ENCODE assay signal across 9 mouse cellular contexts in genomic region chr2:131176491-131176890, GRCm38 (mm10). TPM values are rescaled to one million over a fixed set of nuclear protein-coding genes. Genes with fewer than 3 reads are reported as not detected.
DNase-seq lines count a peak whose midpoint lies in the region; ATAC-seq lines count a peak whose summit lies in the region.
"Had no signal": no experiment of that assay in that cellular context is flagged by ENCODE, and none has a peak within 500 bp of the region (broad histone marks: within the 10 kb centered on the region; RNA-seq: fewer than 3 reads in every experiment).

No protein-coding gene starts in this region.

- no peaks in the 10 kb centered on the region for H3K9me3 ChIP-seq in forebrain, embryonic 11.5 days (ENCODE audit: control insufficient read depth, low read length)
- no peaks in the 10 kb centered on the region for H3K9me3 ChIP-seq in forebrain, embryonic 16.5 days (ENCODE audit: control insufficient read depth, low read length)
- no peaks in the 10 kb centered on the region for H3K9me3 ChIP-seq in embryonic facial prominence, embryonic 10.5 days
- no peaks in the 10 kb centered on the region for H3K9me3 ChIP-seq in kidney, embryonic 15.5 days (replicated peaks)
- no peaks in the 10 kb centered on the region for H3K9me3 ChIP-seq in midbrain, embryonic 13.5 days

- no peak for DNase-seq in forebrain, embryonic 11.5 days (ENCODE audit: low spot score)
- no peak for DNase-seq in embryonic facial prominence, embryonic 10.5 days (ENCODE audit: low spot score)
- DNase-seq in natural killer cell, adult 2 months (ENCODE audit: low spot score in 2 of 2), result no peak
- no peak for DNase-seq in left cerebral cortex, postnatal 10 days (ENCODE audit: extremely low spot score in 1 of 2, low spot score in 2 of 2)
- DNase-seq: heart, postnatal 14 days had no signal

- 74% methylated on average over 5 of the region's 5 CpGs for WGBS in forebrain, embryonic 11.5 days
- WGBS in forebrain, embryonic 16.5 days, result 67% methylated on average over 5 of the region's 5 CpGs
- WGBS in embryonic facial prominence, embryonic 10.5 days, result 70% methylated on average over 5 of the region's 5 CpGs
- 58% methylated on average over 5 of the region's 5 CpGs for WGBS in kidney, embryonic 15.5 days
- 69% methylated on average over 5 of the region's 5 CpGs for WGBS in midbrain, embryonic 13.5 days

- H3K4me1 ChIP-seq in forebrain, embryonic 11.5 days (replicated peaks; ENCODE audit: control insufficient read depth, insufficient read depth, low read length), result peaks cover 20% of the 10 kb centered on the region
- peaks cover 38% of the 10 kb centered on the region for H3K4me1 ChIP-seq in forebrain, embryonic 16.5 days (replicated peaks; ENCODE audit: control insufficient read depth, insufficient read depth, low read length)
- H3K4me1 ChIP-seq in embryonic facial prominence, embryonic 10.5 days, result peaks cover 61% of the 10 kb centered on the region
- peaks cover 60% of the 10 kb centered on the region for H3K4me1 ChIP-seq in kidney, embryonic 15.5 days
- peaks cover 67% of the 10 kb centered on the region for H3K4me1 ChIP-seq in midbrain, embryonic 13.5 days (replicated peaks)

- no peaks in the 10 kb centered on the region; the same call in 1 of the 2 replicates for H3K36me3 ChIP-seq in forebrain, embryonic 11.5 days (ENCODE audit: control insufficient read depth, insufficient read depth, low read length)
- 0 out of 2 replicates have a peak, but pooled peaks cover 2% of the 10 kb centered on the region for H3K36me3 ChIP-seq in forebrain, embryonic 16.5 days (ENCODE audit: control insufficient read depth, insufficient read depth)
- H3K36me3 ChIP-seq in embryonic facial prominence, embryonic 10.5 days (replicated peaks), result peaks cover 31% of the 10 kb centered on the region
- 0 out of 2 replicates have a peak, but pooled peaks cover 10% of the 10 kb centered on the region for H3K36me3 ChIP-seq in kidney, embryonic 15.5 days
- H3K36me3 ChIP-seq in midbrain, embryonic 13.5 days, result peaks cover 12% of the 10 kb centered on the region

- no peak for ATAC-seq in forebrain, embryonic 11.5 days (replicated peaks; ENCODE audit: low FRiP score)
- no peak for ATAC-seq in forebrain, embryonic 16.5 days
- ATAC-seq in kidney, embryonic 15.5 days (replicated peaks; ENCODE audit: low FRiP score), result peak; percentile 15; the same call in 1 of the 2 replicates
- ATAC-seq in midbrain, embryonic 13.5 days, result no peak
- ATAC-seq in megakaryocyte, adult 5-6 weeks (ENCODE audit: poor library complexity, severe bottlenecking), result no peak

- peaks cover 16% of the 10 kb centered on the region for H3K27me3 ChIP-seq in forebrain, embryonic 11.5 days (ENCODE audit: control insufficient read depth, insufficient read depth, low read length)
- peaks cover 10% of the 10 kb centered on the region for H3K27me3 ChIP-seq in forebrain, embryonic 16.5 days (replicated peaks; ENCODE audit: control insufficient read depth, insufficient read depth, low read length)
- H3K27me3 ChIP-seq in embryonic facial prominence, embryonic 10.5 days (replicated peaks; ENCODE audit: low read depth, poor library complexity, severe bottlenecking), result peaks cover 31% of the 10 kb centered on the region
- peaks cover 28% of the 10 kb centered on the region for H3K27me3 ChIP-seq in kidney, embryonic 15.5 days
- H3K27me3 ChIP-seq in midbrain, embryonic 13.5 days, result peaks cover 22% of the 10 kb centered on the region

- H3K4me3 ChIP-seq in forebrain, embryonic 11.5 days (ENCODE audit: low read depth, low read length), result no peak overlapping the region
- no peak overlapping the region for H3K4me3 ChIP-seq in forebrain, embryonic 16.5 days (replicated peaks; ENCODE audit: low read length)
- peak overlapping the region; percentile 88; the same call in 1 of the 2 replicates for H3K4me3 ChIP-seq in embryonic facial prominence, embryonic 10.5 days
- H3K4me3 ChIP-seq in kidney, embryonic 15.5 days (replicated peaks), result peak overlapping the region; percentile 5; the same call in 1 of the 2 replicates
- H3K4me3 ChIP-seq in midbrain, embryonic 13.5 days (replicated peaks), result peak overlapping the region; percentile 88; the same call in 1 of the 2 replicates

- peak overlapping the region; percentile 3; the same call in 1 of the 2 replicates for H3K4me2 ChIP-seq in forebrain, embryonic 11.5 days (ENCODE audit: low read depth, low read length, severe bottlenecking)
- no peak overlapping the region for H3K4me2 ChIP-seq in forebrain, embryonic 16.5 days (ENCODE audit: low read length)
- H3K4me2 ChIP-seq in kidney, embryonic 15.5 days, result peak overlapping the region; percentile 92
- peak overlapping the region; percentile 98 for H3K4me2 ChIP-seq in midbrain, embryonic 13.5 days (replicated peaks)

- intact Hi-C loops in left cerebral cortex, postnatal 10 days (cut with DNase I), result loop anchor here (5.0 kb wide), 1 partner anchor 86 kb away; the partner anchor contains the start of gene Pank2

- H3K9ac ChIP-seq in forebrain, embryonic 11.5 days (ENCODE audit: low read length), result 0 out of 2 replicates have a peak overlapping the region, but pooled peaks have one; percentile 13
- H3K9ac ChIP-seq in forebrain, embryonic 16.5 days (replicated peaks; ENCODE audit: low read depth, low read length), result no peak overlapping the region
- no peak overlapping the region; the same call in 1 of the 2 replicates for H3K9ac ChIP-seq in kidney, embryonic 15.5 days
- peak overlapping the region; percentile 97; the same call in 1 of the 2 replicates for H3K9ac ChIP-seq in midbrain, embryonic 13.5 days (replicated peaks)

- no peak overlapping the region for H3K27ac ChIP-seq in forebrain, embryonic 11.5 days (ENCODE audit: low read depth, low read length)
- no peak overlapping the region for H3K27ac ChIP-seq in forebrain, embryonic 16.5 days (ENCODE audit: low read length)
- H3K27ac ChIP-seq in embryonic facial prominence, embryonic 10.5 days (replicated peaks), result no peak overlapping the region; the same call in 1 of the 2 replicates
- peak overlapping the region; percentile 76 for H3K27ac ChIP-seq in kidney, embryonic 15.5 days
- H3K27ac ChIP-seq in midbrain, embryonic 13.5 days, result no peak overlapping the region

RNA-seq across cellular contexts. Expression of gene Cenpb, which starts 3.4 kb away (rescaled TPM):
- 12.3 and 13.7 TPM in 2 replicates for polyA plus RNA-seq in forebrain, embryonic 11.5 days (2014; fragmentation: Nextera tagmentation; extraction: Ambion mirVana)
- polyA plus RNA-seq in forebrain, embryonic 16.5 days (2015; fragmentation: Nextera tagmentation; extraction: Ambion mirVana), result 16.0 and 16.9 TPM in 2 replicates
- polyA plus RNA-seq in embryonic facial prominence, embryonic 10.5 days (2016; fragmentation: Nextera tagmentation; extraction: Ambion mirVana), result 7.4 and 7.6 TPM in 2 replicates
- polyA plus RNA-seq in kidney, embryonic 15.5 days (2015; fragmentation: Nextera tagmentation; extraction: Ambion mirVana), result 10.6 and 10.8 TPM in 2 replicates
- polyA plus RNA-seq in midbrain, embryonic 13.5 days (2015; fragmentation: Nextera tagmentation; extraction: Ambion mirVana), result 13.3 and 15.0 TPM in 2 replicates
- 7.7 and 8.7 TPM in 2 replicates for total RNA-seq in megakaryocyte, adult 5-6 weeks (2015)
- total RNA-seq in megakaryocyte, adult 5-6 weeks (2017), result 15.6 and 16.8 TPM in 2 replicates
- total RNA-seq in left cerebral cortex, postnatal 10 days (2021), result 10 to 100 TPM; 93.6 to 97.1 TPM

RNA-seq across cellular contexts. Expression of gene Cdc25b, which starts 10.3 kb away (rescaled TPM):
- polyA plus RNA-seq in forebrain, embryonic 11.5 days (2014; fragmentation: Nextera tagmentation; extraction: Ambion mirVana), result 92.2 and 93.0 TPM in 2 replicates
- polyA plus RNA-seq in forebrain, embryonic 16.5 days (2015; fragmentation: Nextera tagmentation; extraction: Ambion mirVana), result 33.6 and 35.9 TPM in 2 replicates
- 50.0 and 52.6 TPM in 2 replicates for polyA plus RNA-seq in embryonic facial prominence, embryonic 10.5 days (2016; fragmentation: Nextera tagmentation; extraction: Ambion mirVana)
- polyA plus RNA-seq in kidney, embryonic 15.5 days (2015; fragmentation: Nextera tagmentation; extraction: Ambion mirVana), result 62.1 and 71.5 TPM in 2 replicates
- 50.6 and 59.3 TPM in 2 replicates for polyA plus RNA-seq in midbrain, embryonic 13.5 days (2015; fragmentation: Nextera tagmentation; extraction: Ambion mirVana)
- 21.5 and 25.5 TPM in 2 replicates for total RNA-seq in megakaryocyte, adult 5-6 weeks (2015)
- total RNA-seq in megakaryocyte, adult 5-6 weeks (2017), result 29.1 and 35.0 TPM in 2 replicates
- total RNA-seq in left cerebral cortex, postnatal 10 days (2021), result 10 to 100 TPM; 17.0 to 17.2 TPM

RNA-seq across cellular contexts. Expression of gene Spef1, which starts 10.6 kb away (rescaled TPM):
- 9.3 and 10.3 TPM in 2 replicates for polyA plus RNA-seq in forebrain, embryonic 11.5 days (2014; fragmentation: Nextera tagmentation; extraction: Ambion mirVana)
- polyA plus RNA-seq in forebrain, embryonic 16.5 days (2015; fragmentation: Nextera tagmentation; extraction: Ambion mirVana), result 11.3 and 12.6 TPM in 2 replicates
- polyA plus RNA-seq in embryonic facial prominence, embryonic 10.5 days (2016; fragmentation: Nextera tagmentation; extraction: Ambion mirVana), result 3.2 TPM in 2 replicates
- polyA plus RNA-seq in kidney, embryonic 15.5 days (2015; fragmentation: Nextera tagmentation; extraction: Ambion mirVana), result 3.2 and 3.6 TPM in 2 replicates
- polyA plus RNA-seq in midbrain, embryonic 13.5 days (2015; fragmentation: Nextera tagmentation; extraction: Ambion mirVana), result 10.8 and 11.5 TPM in 2 replicates
- total RNA-seq in megakaryocyte, adult 5-6 weeks (2015), result 1.5 and 1.8 TPM in 2 replicates
- total RNA-seq in megakaryocyte, adult 5-6 weeks (2017), result 2.4 and 3.3 TPM in 2 replicates
- 10 to 100 TPM; 17.4 to 18.6 TPM for total RNA-seq in left cerebral cortex, postnatal 10 days (2021)

RNA-seq across cellular contexts. Expression of gene 1700037H04Rik, which starts 16.6 kb away (rescaled TPM):
- 122 and 132 TPM in 2 replicates for polyA plus RNA-seq in forebrain, embryonic 11.5 days (2014; fragmentation: Nextera tagmentation; extraction: Ambion mirVana)
- 87.5 and 97.1 TPM in 2 replicates for polyA plus RNA-seq in forebrain, embryonic 16.5 days (2015; fragmentation: Nextera tagmentation; extraction: Ambion mirVana)
- polyA plus RNA-seq in embryonic facial prominence, embryonic 10.5 days (2016; fragmentation: Nextera tagmentation; extraction: Ambion mirVana), result 115 and 119 TPM in 2 replicates
- polyA plus RNA-seq in kidney, embryonic 15.5 days (2015; fragmentation: Nextera tagmentation; extraction: Ambion mirVana), result 82.9 and 91.1 TPM in 2 replicates
- 89.6 and 92.2 TPM in 2 replicates for polyA plus RNA-seq in midbrain, embryonic 13.5 days (2015; fragmentation: Nextera tagmentation; extraction: Ambion mirVana)
- total RNA-seq in megakaryocyte, adult 5-6 weeks (2015), result 21.5 and 31.3 TPM in 2 replicates
- total RNA-seq in megakaryocyte, adult 5-6 weeks (2017), result 15.5 and 22.7 TPM in 2 replicates
- 10 to 100 TPM; 69.3 to 74.2 TPM for total RNA-seq in left cerebral cortex, postnatal 10 days (2021)

RNA-seq across cellular contexts. Expression of gene Ap5s1, which starts 30.4 kb away (rescaled TPM):
- polyA plus RNA-seq in forebrain, embryonic 11.5 days (2014; fragmentation: Nextera tagmentation; extraction: Ambion mirVana), result 30.6 and 31.4 TPM in 2 replicates
- polyA plus RNA-seq in forebrain, embryonic 16.5 days (2015; fragmentation: Nextera tagmentation; extraction: Ambion mirVana), result 37.8 and 40.5 TPM in 2 replicates
- polyA plus RNA-seq in embryonic facial prominence, embryonic 10.5 days (2016; fragmentation: Nextera tagmentation; extraction: Ambion mirVana), result 23.3 and 25.3 TPM in 2 replicates
- polyA plus RNA-seq in kidney, embryonic 15.5 days (2015; fragmentation: Nextera tagmentation; extraction: Ambion mirVana), result 25.6 TPM in 2 replicates
- polyA plus RNA-seq in midbrain, embryonic 13.5 days (2015; fragmentation: Nextera tagmentation; extraction: Ambion mirVana), result 32.7 and 33.4 TPM in 2 replicates
- total RNA-seq in megakaryocyte, adult 5-6 weeks (2015), result 13.6 and 14.0 TPM in 2 replicates
- total RNA-seq in megakaryocyte, adult 5-6 weeks (2017), result 8.4 and 13.5 TPM in 2 replicates
- 10 to 100 TPM; 21.2 to 23.6 TPM for total RNA-seq in left cerebral cortex, postnatal 10 days (2021)

Comparison
In these comparisons a context has a peak if more than half of its experiments do, and no peak if none do; other contexts are left out.
1. H3K9ac ChIP-seq: peak in forebrain, embryonic 11.5 days (single experiment) and midbrain, embryonic 13.5 days (single experiment); none in forebrain, embryonic 16.5 days (single experiment) and kidney, embryonic 15.5 days (single experiment).
2. H3K4me3 ChIP-seq: peak in embryonic facial prominence, embryonic 10.5 days (single experiment), kidney, embryonic 15.5 days (single experiment) and midbrain, embryonic 13.5 days (single experiment); none in forebrain, embryonic 11.5 days (single experiment) and forebrain, embryonic 16.5 days (single experiment).